Mouse (Mus musculus) layer of hippocampus, adult 6 months (tissue): Measurements from ENCODE around the gene Vpreb1. TPM values are rescaled to one million over a fixed set of nuclear protein-coding genes. Genes with fewer than 3 reads are reported as not detected.

Source experiments
- long read RNA-seq, 2 experiments: library from polyadenylated mRNA; unstranded; transcript quantifications; one replicate each; pipeline ENCODE4 v2.0.0; 2019 to 2020
- polyA plus RNA-seq: library from polyadenylated mRNA; unstranded; fragments of <200 nt; fragmentation: Nextera tagmentation; gene quantifications from 2 replicates; pipeline ENCODE4 v1.2.3, GENCODE M21; 2021

The Vpreb1 gene
- 0.77 and 1.7 TPM in 2 replicates for polyA plus RNA-seq
- long read RNA-seq, experiment 1 = 0 reads
- long read RNA-seq, experiment 2 = 0 reads

GRCm38 (mm10) chr16:16870617-16871331, at the start of gene Vpreb1, which contains the start of gene Top3b:
Gene Vpreb1, minus strand, starts transcription at chr16:16870843.
Gene Top3b, plus strand, starts transcription at chr16:16870736.

GRCm38 (mm10) chr16:16896382-16897055, 25.9 kb upstream of the Vpreb1 start, which contains the start of gene Ppm1f:
Gene Ppm1f, plus strand, starts transcription at chr16:16896469.

GRCm38 (mm10) chr16:16863978-16864377, 6.7 kb downstream of the Vpreb1 start, which contains the start of gene Igll1:
Gene Igll1, minus strand, starts transcription at chr16:16863985.

GRCm38 (mm10) chr16:16828757-16829615, 41.7 kb downstream of the Vpreb1 start, which contains the start of gene Spag6l:
Gene Spag6l, minus strand, starts transcription at chr16:16829456.

Other genes with a start within 250 kb of the Vpreb1 start
- not detected in 2 replicates for gene Olfr19, start 194.4 kb downstream of the Vpreb1 start, polyA plus RNA-seq
- gene Spag6l, start 41.4 kb downstream of the Vpreb1 start, polyA plus RNA-seq = 9.5 and 12.1 TPM in 2 replicates
- gene Igll1, start 6.9 kb downstream of the Vpreb1 start, polyA plus RNA-seq = not detected in 2 replicates
- gene Top3b, start 107 bp downstream of the Vpreb1 start, polyA plus RNA-seq = 23.7 and 26.3 TPM in 2 replicates
- 6.8 and 8.5 TPM in 2 replicates for gene Ppm1f, start 25.6 kb upstream of the Vpreb1 start, polyA plus RNA-seq
- 138 and 148 TPM in 2 replicates for gene Mapk1, start 112.5 kb upstream of the Vpreb1 start, polyA plus RNA-seq
- 23.7 and 29.0 TPM in 2 replicates for gene Ypel1, start 198.9 kb upstream of the Vpreb1 start, polyA plus RNA-seq
- gene Ppil2, start 240.4 kb upstream of the Vpreb1 start, polyA plus RNA-seq = 78.4 and 79.2 TPM in 2 replicates